ENCODE assay signal across 8 mouse cellular contexts in genomic region chr15:102279092-102279782, GRCm38 (mm10). TPM values are rescaled to one million over a fixed set of nuclear protein-coding genes. Genes with fewer than 3 reads are reported as not detected.
DNase-seq lines count a peak whose midpoint lies in the region; ATAC-seq and TF ChIP-seq lines count a peak whose summit lies in the region.

Mfsd5 (plus strand) TSS chr15:102279454.

- ATAC-seq in lung, postnatal 0 days: peak; percentile 96

- no peaks in the 10 kb centered on the region for H3K9me3 ChIP-seq in hindbrain, embryonic 10.5 days
- H3K9me3 ChIP-seq in lung, postnatal 0 days (ENCODE audit: low read length): no peaks in the 10 kb centered on the region

- peaks cover 17% of the 10 kb centered on the region for H3K4me1 ChIP-seq in hindbrain, embryonic 10.5 days (replicated peaks)
- peaks cover 8% of the 10 kb centered on the region for H3K4me1 ChIP-seq in lung, postnatal 0 days (ENCODE audit: insufficient read depth, low read depth, low read length)

- under 1% methylated on average over 65 of the region's 65 CpGs for WGBS in hindbrain, embryonic 10.5 days
- WGBS in lung, postnatal 0 days: under 1% methylated on average over 49 of the region's 65 CpGs

- H3K27me3 ChIP-seq in hindbrain, embryonic 10.5 days (ENCODE audit: insufficient read depth, poor library complexity, severe bottlenecking): no peaks in the 10 kb centered on the region
- no peaks in the 10 kb centered on the region for H3K27me3 ChIP-seq in lung, postnatal 0 days (replicated peaks; ENCODE audit: insufficient read depth, low read length)

- H3K4me2 ChIP-seq in lung, postnatal 0 days (replicated peaks; ENCODE audit: low read depth, low read length): peak within 1 kb of the TSS; percentile 73

- peak; percentile 98 for DNase-seq in NIH3T3 (ENCODE audit: low read depth)
- peak; percentile 89 for DNase-seq in cerebellum, adult 9-11 months
- DNase-seq in frontal cortex, adult 2 months (ENCODE audit: extremely low spot score in 1 of 2, low spot score in 1 of 2): peak in 1 of 2 experiments; percentile 81
- DNase-seq in hindbrain, embryonic 10.5 days (ENCODE audit: low spot score): peak; percentile 93
- peak; percentile 86 for DNase-seq in layer of hippocampus, adult 9-11 months
- peak; percentile 96 for DNase-seq in lung, postnatal 0 days (ENCODE audit: low spot score)
- peak; percentile 64 for DNase-seq in ovary, postnatal 10 days (ENCODE audit: low spot score)
- DNase-seq in thymus, postnatal 0 days (ENCODE audit: low spot score): peak; percentile 93

- TF ChIP-seq CTCF in lung, postnatal 0 days (IDR thresholded peaks at IDR 0.05): peak; percentile 61

- H3K27ac ChIP-seq in hindbrain, embryonic 10.5 days: peak within 1 kb of the TSS; percentile 92
- H3K27ac ChIP-seq in lung, postnatal 0 days (ENCODE audit: low read length): peak within 1 kb of the TSS; percentile 88

- H3K4me3 ChIP-seq in hindbrain, embryonic 10.5 days: peak within 1 kb of the TSS; percentile 84
- H3K4me3 ChIP-seq in lung, postnatal 0 days (ENCODE audit: low read depth, low read length): peak within 1 kb of the TSS; percentile 84

- no peak for TF ChIP-seq EP300 in lung, postnatal 0 days (IDR thresholded peaks at IDR 0.05)

- H3K36me3 ChIP-seq in hindbrain, embryonic 10.5 days: peaks cover 26% of the 10 kb centered on the region
- no peaks in the 10 kb centered on the region for H3K36me3 ChIP-seq in lung, postnatal 0 days (ENCODE audit: insufficient read depth, low read length)

- H3K9ac ChIP-seq in lung, postnatal 0 days (replicated peaks; ENCODE audit: low read depth): peak within 1 kb of the TSS; percentile 60

RNA-seq across cellular contexts. Expression of gene Mfsd5, which starts in this region (rescaled TPM):
- 46.2 and 48.9 TPM in 2 replicates for polyA plus RNA-seq in frontal cortex, adult 2 months (2012; rRNA removed)
- 61.5 and 66.1 TPM in 2 replicates for polyA plus RNA-seq in hindbrain, embryonic 10.5 days (2016; fragmentation: Nextera tagmentation; extraction: Ambion mirVana)
- 70.4 and 72.7 TPM in 2 replicates for polyA plus RNA-seq in lung, postnatal 0 days (2015; fragmentation: Nextera tagmentation; extraction: Ambion mirVana)
- polyA plus RNA-seq in thymus, postnatal 0 days (2015; fragmentation: Nextera tagmentation; extraction: Ambion mirVana): 53.5 and 55.1 TPM in 2 replicates
